Mouse (Mus musculus) testis, adult 2 months (tissue): ENCODE results near the gene Tbc1d25.

Experiments used
- CTCF ChIP-seq: fragments of 200-500 bp; IDR thresholded peaks from 2 replicates; pipeline ENCODE4 v1.5.1; 2012; ENCODE audit warnings: low read depth, mild to moderate bottlenecking, inconsistent platforms, low read length, moderate library complexity; ENCODE audit not compliant: control insufficient read depth, insufficient read depth, insufficient replicate concordance
- POLR2A ChIP-seq: fragments of 200-500 bp; IDR thresholded peaks from 2 replicates; pipeline ENCODE4 v1.6.1; 2012; ENCODE audit warnings: low read depth, mild to moderate bottlenecking, inconsistent platforms, low read length, moderate library complexity; ENCODE audit not compliant: control insufficient read depth

DNA sequence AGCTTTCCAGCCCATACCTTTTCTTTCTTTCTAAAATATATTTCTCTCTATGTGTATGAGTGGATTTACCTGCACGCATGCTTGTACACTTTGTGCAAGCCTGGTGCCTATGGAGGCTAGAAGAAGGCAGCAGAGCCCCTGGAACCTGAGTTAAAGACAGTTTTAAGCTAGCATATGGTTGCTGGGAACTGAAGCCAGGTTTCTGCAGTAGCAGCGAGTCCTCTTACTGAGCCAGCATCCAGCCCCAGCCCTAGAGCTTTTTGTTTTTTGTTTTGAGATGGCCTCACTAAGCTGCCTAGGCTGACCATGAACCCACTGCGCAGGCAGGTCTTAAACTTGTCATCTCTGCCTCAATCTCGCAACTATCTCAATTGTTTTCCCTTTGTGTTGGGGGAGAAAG is 11.5 kb downstream of the Tbc1d25 start:
- TF ChIP-seq POLR2A (no peak), CTCF (no peak)
